Mouse (Mus musculus): ENCODE measurements around the gene Dnmt3b. TPM values are rescaled to one million over a fixed set of nuclear protein-coding genes. Genes with fewer than 3 reads are reported as not detected.
A peak's percentile ranks its signal among the peaks of the same experiment; 100 is the strongest.

The Dnmt3b gene
- total and polyA plus RNA-seq, 3 experiments, result 5.3 to 9.4 (median 8.4) TPM

GRCm38 (mm10) chr2:153622449-153622848 lies 26.8 kb upstream of the Dnmt3b start:
- dilution Hi-C loops (cut with MboI; ENCODE audit: extremely low pct_ligation_motif_present, extremely low pct_unique_long_range_greater_than_20kb, low sequenced_read_pairs), result no loop called here
- no peaks in the 10 kb centered on the region for H3K27me3 ChIP-seq (replicated peaks)
- peaks cover 60 to 92% of the 10 kb centered on the region in 2 experiments for H3K36me3 ChIP-seq (replicated peaks in 1 of 2; ENCODE audit: control insufficient read depth in 1 of 2, insufficient read depth in 1 of 2, low read length in 1 of 2)
- no peak for DNase-seq (ENCODE audit: extremely low read depth)
- no peak overlapping the region for H3K4me2 ChIP-seq (ENCODE audit: insufficient read depth, low read depth, poor library complexity, severe bottlenecking)
- no peak overlapping the region for H3K4me3 ChIP-seq (replicated peaks in 1 of 3; ENCODE audit: low read depth in 2 of 3, low read length in 2 of 3, poor library complexity in 1 of 3)
- H3K9ac ChIP-seq (ENCODE audit: insufficient read depth, low read depth), result no peak overlapping the region
- H3K4me1 ChIP-seq (ENCODE audit: control insufficient read depth in 1 of 2, insufficient read depth in 2 of 2), result no peaks in the 10 kb centered on the region
- no peaks in the 10 kb centered on the region for H3K9me3 ChIP-seq (replicated peaks; ENCODE audit: low read length)
- no peak overlapping the region for H3K27ac ChIP-seq (ENCODE audit: insufficient read depth, low read depth)
- in situ Hi-C loops (cut with MboI; ENCODE audit: low pct_ligation_motif_present, low pct_unique_long_range_greater_than_20kb, low sequenced_read_pairs), result no loop called here
- no peaks in the 10 kb centered on the region for H3K79me2 ChIP-seq (replicated peaks; ENCODE audit: control insufficient read depth, extremely low read depth, insufficient read depth, poor library complexity, severe bottlenecking)
- TF ChIP-seq HCFC1 (IDR thresholded peaks at IDR 0.05; ENCODE audit: low read depth, low read length) (no peak), BHLHE40 (IDR thresholded peaks at IDR 0.05; ENCODE audit: low read depth, low read length) (no peak), MAFK (IDR thresholded peaks at IDR 0.05; ENCODE audit: insufficient replicate concordance, low read length) (0 out of 2 replicates have a peak, but pooled peaks have one; percentile 27), SMC3 (IDR thresholded peaks at IDR 0.05; ENCODE audit: low read depth, low read length) (no peak), USF1 (IDR thresholded peaks at IDR 0.05; ENCODE audit: low read depth, low read length) (no peak), MYC (IDR thresholded peaks at IDR 0.05; ENCODE audit: low read depth, low read length) (no peak), MAX (IDR thresholded peaks at IDR 0.05; ENCODE audit: low read length) (no peak)

- in situ Hi-C loops (cut with MboI; ENCODE audit: low pct_ligation_motif_present, low pct_unique_long_range_greater_than_20kb, low sequenced_read_pairs), result no loop called here
- peak overlapping the region; percentile 90; the same call in 1 of the 2 replicates for H3K9ac ChIP-seq (ENCODE audit: insufficient read depth, low read depth)
- no peaks in the 10 kb centered on the region for H3K27me3 ChIP-seq (replicated peaks)
- peaks cover 17 to 35% of the 10 kb centered on the region in 2 experiments for H3K36me3 ChIP-seq (replicated peaks in 1 of 2; ENCODE audit: control insufficient read depth in 1 of 2, insufficient read depth in 1 of 2, low read length in 1 of 2)
- no peak overlapping the region for H3K27ac ChIP-seq (ENCODE audit: insufficient read depth, low read depth)
- peak overlapping the region; percentile 97; the same call in 1 of the 2 replicates for H3K4me2 ChIP-seq (ENCODE audit: insufficient read depth, low read depth, poor library complexity, severe bottlenecking)
- H3K9me3 ChIP-seq (replicated peaks; ENCODE audit: low read length), result no peaks in the 10 kb centered on the region
- no peak for TF ChIP-seq JUN (IDR thresholded peaks at IDR 0.05; ENCODE audit: insufficient read depth, low read depth, low read length)
- no peak for TF ChIP-seq TBP (conservative IDR thresholded peaks at IDR 0.05; ENCODE audit: low read depth, low read length)
- TF ChIP-seq MAFK (IDR thresholded peaks at IDR 0.05; ENCODE audit: insufficient replicate concordance, low read length), result no peak
- TF ChIP-seq UBTF (IDR thresholded peaks at IDR 0.05; ENCODE audit: low read depth, low read length), result no peak
- no peak for TF ChIP-seq PAX5 (IDR thresholded peaks at IDR 0.05; ENCODE audit: low read length)
- no peak for TF ChIP-seq GABPA (IDR thresholded peaks at IDR 0.05; ENCODE audit: insufficient replicate concordance, low read depth, low read length)
- no peak for TF ChIP-seq BHLHE40 (IDR thresholded peaks at IDR 0.05; ENCODE audit: low read depth, low read length)
- no peak for TF ChIP-seq POLR2A (IDR thresholded peaks at IDR 0.05; ENCODE audit: low read depth, low read length)
- no peak for TF ChIP-seq NRF1 (IDR thresholded peaks at IDR 0.05; ENCODE audit: low read depth, low read length)
- TF ChIP-seq MEF2A (IDR thresholded peaks at IDR 0.05; ENCODE audit: borderline replicate concordance, low read depth, low read length), result no peak
- no peak for TF ChIP-seq ETS1 (conservative IDR thresholded peaks at IDR 0.05; ENCODE audit: low read depth, low read length)
- TF ChIP-seq CHD1 (IDR thresholded peaks at IDR 0.05; ENCODE audit: low read depth, low read length), result no peak
- no peak for TF ChIP-seq RCOR1 (conservative IDR thresholded peaks at IDR 0.05; ENCODE audit: low read depth, low read length)
- TF ChIP-seq ZNF384 (IDR thresholded peaks at IDR 0.05; ENCODE audit: low read depth, low read length), result no peak
- no peak for TF ChIP-seq KAT2A (IDR thresholded peaks at IDR 0.05; ENCODE audit: insufficient replicate concordance, low read length)
- no peak overlapping the region for H3K4me3 ChIP-seq (replicated peaks in 1 of 3; ENCODE audit: low read depth in 2 of 3, low read length in 2 of 3, poor library complexity in 1 of 3)
- peaks cover 14% of the 10 kb centered on the region; the same call in 1 of the 2 replicates for H3K79me2 ChIP-seq (replicated peaks; ENCODE audit: control insufficient read depth, extremely low read depth, insufficient read depth, poor library complexity, severe bottlenecking)
- dilution Hi-C loops (cut with MboI; ENCODE audit: extremely low pct_ligation_motif_present, extremely low pct_unique_long_range_greater_than_20kb, low sequenced_read_pairs), result no loop called here
- peaks cover 0 to 21% of the 10 kb centered on the region in 2 experiments; a peak in 2 of 4 replicates for H3K4me1 ChIP-seq (ENCODE audit: control insufficient read depth in 1 of 2, insufficient read depth in 2 of 2)
- no peak for DNase-seq (ENCODE audit: extremely low read depth)
Observed at GRCm38 (mm10) chr2:153630950-153631349, 18.3 kb upstream of the Dnmt3b start.
